In the genomic region with DNA sequence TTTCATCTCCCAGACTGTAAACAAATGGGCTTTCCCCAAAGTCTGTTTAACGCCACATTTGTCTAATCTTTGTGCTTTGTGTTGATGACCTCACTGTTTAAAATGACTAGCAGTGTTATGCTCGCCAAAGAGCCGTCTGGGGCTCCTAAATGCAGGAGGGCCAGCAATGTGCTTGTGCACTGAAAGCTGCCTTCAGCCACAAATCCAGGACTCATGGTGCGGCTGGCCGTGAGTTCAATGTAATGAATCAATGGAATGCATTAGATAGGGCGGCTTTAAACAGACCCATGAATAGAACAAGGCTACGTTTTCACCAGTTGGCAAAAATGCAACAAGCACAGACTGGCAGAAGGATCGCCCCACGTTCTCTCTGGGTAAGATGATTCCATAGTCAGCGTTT, we compare ENCODE assay signal across 27 mouse cellular contexts.
"Had no signal": no experiment of that assay in that cellular context is flagged by ENCODE, and none has a peak within 500 bp of the region (broad histone marks: within the 10 kb centered on the region; RNA-seq: fewer than 3 reads in every experiment).

No protein-coding gene starts in this region.

- H3K4me1 ChIP-seq: heart, embryonic 10.5 days; hindbrain, embryonic 10.5 days; kidney, embryonic 15.5 days; liver, embryonic 12.5 days had no signal

- H3K4me2 ChIP-seq: heart, embryonic 12.5 days; hindbrain, embryonic 12.5 days; hindbrain, embryonic 14.5 days; kidney, embryonic 15.5 days; limb, embryonic 13.5 days; limb, embryonic 15.5 days; liver, embryonic 12.5 days had no signal

- H3K9ac ChIP-seq: heart, embryonic 12.5 days; hindbrain, embryonic 12.5 days; hindbrain, embryonic 14.5 days; kidney, embryonic 15.5 days; limb, embryonic 13.5 days; limb, embryonic 15.5 days; liver, embryonic 12.5 days; liver, embryonic 14.5 days had no signal

- H3K9me3 ChIP-seq: heart, embryonic 10.5 days; heart, embryonic 12.5 days; hindbrain, embryonic 12.5 days; kidney, embryonic 15.5 days; limb, embryonic 13.5 days; limb, embryonic 15.5 days; liver, embryonic 12.5 days had no signal

- H3K27ac ChIP-seq: gastrocnemius, adult 2 months; heart, embryonic 10.5 days; hindbrain, embryonic 10.5 days; hindbrain, embryonic 12.5 days; hindbrain, embryonic 14.5 days; kidney, embryonic 15.5 days; kidney, postnatal 0 days; limb, embryonic 13.5 days; limb, embryonic 15.5 days; liver, embryonic 12.5 days; liver, embryonic 14.5 days had no signal

- DNase-seq: gastrocnemius, adult 2 months; gastrocnemius, postnatal 10 days; gastrocnemius, postnatal 25 days; heart, adult 18-20 months; heart, postnatal 10 days; heart, postnatal 4 days; kidney, adult 11 months; kidney, adult 2 months; kidney, adult 9 months; kidney, postnatal 14 days; kidney, postnatal 36 days; layer of hippocampus, adult 9-11 months; layer of hippocampus, postnatal 36 days; left cerebral cortex, postnatal 4 days had no signal

- H3K27me3 ChIP-seq: heart, embryonic 12.5 days; hindbrain, embryonic 12.5 days; kidney, embryonic 15.5 days; limb, embryonic 13.5 days; limb, embryonic 15.5 days; liver, embryonic 12.5 days had no signal

- H3K4me3 ChIP-seq: gastrocnemius, adult 2 months; heart, embryonic 10.5 days; heart, embryonic 12.5 days; hindbrain, embryonic 10.5 days; hindbrain, embryonic 12.5 days; kidney, embryonic 15.5 days; limb, embryonic 13.5 days; limb, embryonic 15.5 days; liver, embryonic 12.5 days had no signal

- ATAC-seq: hindbrain, embryonic 16.5 days; intestine, embryonic 16.5 days; liver, embryonic 12.5 days had no signal

- H3K36me3 ChIP-seq: heart, embryonic 10.5 days; heart, embryonic 12.5 days; hindbrain, embryonic 10.5 days; hindbrain, embryonic 12.5 days; kidney, embryonic 15.5 days; limb, embryonic 13.5 days; limb, embryonic 15.5 days; liver, embryonic 12.5 days had no signal
